7 mouse cellular contexts compared by ENCODE assay signal in genomic region chrX:99042451-99042951, GRCm38 (mm10). TPM values are rescaled to one million over a fixed set of nuclear protein-coding genes. Genes with fewer than 3 reads are reported as not detected.
DNase-seq lines count a peak whose midpoint lies in the region; ATAC-seq and TF ChIP-seq lines count a peak whose summit lies in the region.

No protein-coding gene starts in this region.

- no peaks in the 10 kb centered on the region for H3K36me3 ChIP-seq in heart, embryonic 12.5 days
- no peaks in the 10 kb centered on the region for H3K36me3 ChIP-seq in kidney, embryonic 16.5 days (ENCODE audit: insufficient read depth, low read length)

- peak overlapping the region; percentile 53 for H3K4me3 ChIP-seq in embryonic fibroblast, embryonic 13.5 days (ENCODE audit: insufficient read depth, low read length)
- H3K4me3 ChIP-seq in heart, embryonic 12.5 days, result peak overlapping the region; percentile 64
- H3K4me3 ChIP-seq in kidney, embryonic 16.5 days (ENCODE audit: low read length), result peak overlapping the region; percentile 55

- peak; percentile 93 for ATAC-seq in heart, embryonic 12.5 days (ENCODE audit: insufficient number of reproducible peaks, low FRiP score)
- peak; percentile 97 for ATAC-seq in kidney, embryonic 16.5 days (ENCODE audit: low FRiP score, low TSS enrichment)
- ATAC-seq in monocyte, adult 5-6 weeks (replicated peaks; ENCODE audit: insufficient number of reproducible peaks, low FRiP score, low TSS enrichment, poor library complexity, severe bottlenecking), result peak; percentile 90

- WGBS in heart, embryonic 12.5 days, result 17% methylated on average over 31 of the region's 31 CpGs
- 27% methylated on average over 31 of the region's 31 CpGs for WGBS in kidney, embryonic 16.5 days

- H3K4me2 ChIP-seq in heart, embryonic 12.5 days, result peak overlapping the region; percentile 88
- peak overlapping the region; percentile 80 for H3K4me2 ChIP-seq in kidney, embryonic 16.5 days (replicated peaks; ENCODE audit: low read depth, low read length)

- peaks cover 24% of the 10 kb centered on the region; the same call in 1 of the 2 replicates for H3K27me3 ChIP-seq in heart, embryonic 12.5 days (replicated peaks)
- H3K27me3 ChIP-seq in kidney, embryonic 16.5 days (ENCODE audit: insufficient read depth, low read length), result peaks cover 44% of the 10 kb centered on the region; the same call in 1 of the 2 replicates

- no peaks in the 10 kb centered on the region for H3K4me1 ChIP-seq in embryonic fibroblast, embryonic 13.5 days (ENCODE audit: control insufficient read depth, insufficient read depth, low read length)
- H3K4me1 ChIP-seq in heart, embryonic 12.5 days (replicated peaks), result peaks cover 26% of the 10 kb centered on the region
- no peaks in the 10 kb centered on the region for H3K4me1 ChIP-seq in kidney, embryonic 16.5 days (ENCODE audit: insufficient read depth, low read length)

- H3K9ac ChIP-seq in heart, embryonic 12.5 days, result peak overlapping the region; percentile 88
- H3K9ac ChIP-seq in kidney, embryonic 16.5 days (replicated peaks; ENCODE audit: low read length), result peak overlapping the region; percentile 68

- no peak overlapping the region for H3K27ac ChIP-seq in embryonic fibroblast, embryonic 13.5 days (ENCODE audit: insufficient read depth, low read length)
- H3K27ac ChIP-seq in heart, embryonic 12.5 days (ENCODE audit: poor library complexity, severe bottlenecking), result peak overlapping the region; percentile 82
- peak overlapping the region; percentile 83 for H3K27ac ChIP-seq in kidney, embryonic 16.5 days (ENCODE audit: low read length)

- no peaks in the 10 kb centered on the region for H3K9me3 ChIP-seq in heart, embryonic 12.5 days (replicated peaks)
- no peaks in the 10 kb centered on the region for H3K9me3 ChIP-seq in kidney, embryonic 16.5 days (ENCODE audit: low read length)

- no peak for TF ChIP-seq CTCF in embryonic fibroblast, embryonic 13.5 days (IDR thresholded peaks at IDR 0.05; ENCODE audit: borderline replicate concordance, insufficient read depth, low read length)

- TF ChIP-seq POLR2A in embryonic fibroblast, embryonic 13.5 days (IDR thresholded peaks at IDR 0.05; ENCODE audit: low read depth, low read length), result peak; percentile 68

- peak; percentile 83 for DNase-seq in brain, adult 2 months (ENCODE audit: low read depth, low spot score)
- peak; percentile 84 for DNase-seq in liver
- peak; percentile 67 to 75 for DNase-seq in spleen, postnatal 4 days (ENCODE audit: low spot score in 2 of 2)

RNA-seq across cellular contexts. Expression of gene Stard8, which starts 39.5 kb away (rescaled TPM):
- polyA plus RNA-seq in embryonic fibroblast, embryonic 13.5 days (2011; ENCODE audit: insufficient read length, low read depth, missing spikeins), result 2.3 and 3.6 TPM in 2 replicates
- polyA plus RNA-seq in heart, embryonic 12.5 days (2016; fragmentation: Nextera tagmentation; extraction: Ambion mirVana), result 19.8 and 19.9 TPM in 2 replicates
- polyA plus RNA-seq in kidney, embryonic 16.5 days (2015; fragmentation: Nextera tagmentation; extraction: Ambion mirVana), result 19.0 and 20.3 TPM in 2 replicates
- 5.9 to 8.0 TPM (median 7.1 TPM) in 3 replicates for total RNA-seq in monocyte, adult 5-6 weeks (2017)
